Mouse (Mus musculus) mouse trophoblast stem cell (cell line): ENCODE results near the gene Myo1f.

Experiments used
- in situ Hi-C, 2 experiments: fragments of 300-500 bp; cut with MseI, MboI; formaldehyde crosslinking; loops; 2 replicates in 1 of 2; 3 replicates in 1 of 2; pipeline ENCODE4 v1.15.1; 2025

Myo1f gene

GRCm38 (mm10) chr17:33649781-33650475 is 94.4 kb downstream of the Myo1f start:
- in situ Hi-C loops: no loop called here
